Mouse (Mus musculus) right cerebral cortex, postnatal 25 days (tissue): ENCODE data around the gene Scgb1c1.
A peak's percentile ranks its signal among the peaks of the same experiment; 100 is the strongest.
"Not testable (repeated sequence)": the region's sequence is repeated elsewhere in the genome, so short reads cannot be mapped to it uniquely, and the experiment has no call there.

Experiments used
- DNase-seq: peaks from one replicate; pipeline ENCODE4 v3.0.0; 2022

The Scgb1c1 gene

GRCm38 (mm10) chr7:140881696-140882468 is 36.5 kb downstream of the Scgb1c1 start, which contains the start of the genes Psmd13 and Sirt3:
Gene Psmd13 (plus strand): TSS chr7:140881968.
Gene Sirt3 (minus strand): TSS chr7:140882309.
- DNase-seq, result peak; percentile 94

- DNase-seq, result no peak
Observed at GRCm38 (mm10) chr7:140882469-140882803, 37.1 kb downstream of the Scgb1c1 start.

- DNase-seq, result not testable (repeated sequence)
Observed at GRCm38 (mm10) chr7:140890636-140891035, 45.3 kb downstream of the Scgb1c1 start.

GRCm38 (mm10) chr7:140894031-140894430 is 48.7 kb downstream of the Scgb1c1 start:
- no peak for DNase-seq

GRCm38 (mm10) chr7:140894611-140895010 is 49.3 kb downstream of the Scgb1c1 start:
- no peak for DNase-seq
